Mouse (Mus musculus): ENCODE measurements at regions not wholly inside any gene's neighbourhood (a gene's known extent, or its start where the extent isn't known, plus 50 kb on each side); places are given as distances from the start of the nearest gene placed in this dataset.

DNA sequence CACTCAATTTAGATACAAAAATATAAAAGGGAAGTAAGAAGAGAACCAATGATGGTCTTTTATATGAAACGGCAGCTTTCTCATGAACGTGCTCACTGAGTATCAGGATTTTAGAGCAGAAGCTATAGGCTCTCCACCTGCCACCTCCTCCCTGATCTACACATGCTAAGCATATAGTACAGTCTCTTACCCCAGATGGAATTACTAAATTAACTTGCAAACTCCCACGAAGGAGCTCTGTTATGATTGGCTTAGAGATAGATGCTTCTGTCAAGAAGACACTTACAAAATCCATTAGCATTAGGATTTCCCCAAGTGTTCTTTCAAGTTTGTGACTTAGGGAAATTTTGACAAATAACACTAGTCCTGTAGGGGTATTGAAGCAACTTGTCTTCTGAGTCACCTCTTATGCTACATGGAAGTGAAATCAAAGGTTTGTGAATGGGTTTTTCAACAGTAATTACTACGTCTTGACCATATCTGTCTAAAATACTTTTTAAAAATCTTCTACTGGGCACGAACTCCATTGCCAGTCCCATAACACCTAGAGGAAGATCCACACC lies 60.6 kb downstream of the Crygs start:
- DNase-seq (ENCODE audit: low spot score) (no peak), ATAC-seq (ENCODE audit: insufficient number of reproducible peaks, low FRiP score, low TSS enrichment, low read depth) (no peak)
- 89% methylated on average over 5 of the region's 5 CpGs for WGBS
- Histone ChIP-seq H3K4me2 (ENCODE audit: low read depth, severe bottlenecking) (no peak overlapping the region), H3K9ac (ENCODE audit: low read length) (no peak overlapping the region), H3K4me3 (ENCODE audit: low read depth, low read length) (no peak overlapping the region), H3K27ac (replicated peaks; ENCODE audit: low read depth, low read length) (no peak overlapping the region), H3K9me3 (ENCODE audit: control insufficient read depth, low read length) (no peaks in the 10 kb centered on the region), H3K27me3 (ENCODE audit: control insufficient read depth, insufficient read depth, low read length) (no peaks in the 10 kb centered on the region), H3K4me1 (ENCODE audit: control insufficient read depth, insufficient read depth, low read length) (no peaks in the 10 kb centered on the region), H3K36me3 (ENCODE audit: control insufficient read depth, insufficient read depth, low read length) (no peaks in the 10 kb centered on the region)

DNA sequence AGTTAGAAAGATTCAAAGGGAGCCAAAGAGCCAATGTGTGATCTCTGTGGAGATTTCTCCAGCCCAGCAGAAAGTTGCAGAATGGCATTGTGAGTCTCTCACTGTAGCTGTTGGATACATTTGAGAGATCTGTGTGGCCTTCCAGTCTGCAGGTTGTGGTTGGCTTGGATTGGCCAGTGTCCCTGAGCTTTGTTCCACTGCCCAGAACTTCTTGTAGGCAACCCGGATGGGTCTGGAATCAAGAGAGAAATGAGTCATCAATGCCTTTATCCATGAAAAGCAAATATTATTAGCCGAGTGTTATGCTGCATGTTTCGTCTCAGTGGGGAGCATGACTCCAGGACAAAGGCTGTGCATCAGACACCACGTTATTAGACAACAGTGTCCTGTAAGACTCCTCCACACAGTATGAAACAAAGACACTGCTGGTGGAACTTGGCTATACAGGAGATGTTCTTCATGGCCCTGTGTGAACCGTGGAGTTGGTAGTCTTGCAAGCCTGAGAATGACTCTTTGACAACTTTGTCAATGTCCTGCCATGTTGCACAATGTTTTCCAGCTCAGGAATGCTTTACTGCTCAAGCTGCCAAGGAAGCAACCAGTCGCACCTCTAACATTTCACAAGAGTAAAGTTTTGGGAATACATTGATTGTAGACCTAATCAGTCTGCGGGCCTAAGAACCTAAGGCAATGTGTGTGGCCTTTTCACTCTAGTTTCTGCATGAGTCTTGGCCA lies 67.1 kb downstream of the Crygs start:
- Histone ChIP-seq H3K27me3 (ENCODE audit: control insufficient read depth, insufficient read depth, low read length) (no peaks in the 10 kb centered on the region), H3K4me3 (ENCODE audit: low read depth, low read length) (no peak overlapping the region), H3K4me2 (ENCODE audit: low read depth, severe bottlenecking) (no peak overlapping the region), H3K27ac (replicated peaks; ENCODE audit: low read depth, low read length) (no peak overlapping the region), H3K4me1 (ENCODE audit: control insufficient read depth, insufficient read depth, low read length) (no peaks in the 10 kb centered on the region), H3K9ac (ENCODE audit: low read length) (no peak overlapping the region), H3K9me3 (ENCODE audit: control insufficient read depth, low read length) (no peaks in the 10 kb centered on the region), H3K36me3 (ENCODE audit: control insufficient read depth, insufficient read depth, low read length) (no peaks in the 10 kb centered on the region)
- DNase-seq (ENCODE audit: low spot score) = no peak
- ATAC-seq (ENCODE audit: insufficient number of reproducible peaks, low FRiP score, low TSS enrichment, low read depth) = no peak
- 91% methylated on average over 7 of the region's 7 CpGs for WGBS

DNA sequence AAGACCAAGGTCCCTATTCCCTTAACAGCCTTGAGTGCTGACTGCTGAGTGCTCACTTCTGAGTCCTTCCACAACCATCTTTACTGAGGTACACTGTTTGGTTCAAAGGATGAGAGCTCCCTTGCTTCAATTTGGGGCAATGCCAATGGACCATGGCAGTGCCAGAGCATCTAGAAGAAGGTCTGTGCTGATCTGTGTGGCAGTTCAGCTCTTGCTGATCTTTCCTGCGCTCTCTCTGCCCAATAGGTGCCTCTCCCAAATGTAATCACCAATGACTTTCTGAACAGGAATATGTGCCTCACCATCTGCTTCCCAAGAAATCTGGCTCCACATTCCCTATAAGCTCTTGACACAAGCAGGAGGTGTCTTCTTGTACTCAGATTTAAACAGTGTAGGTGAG lies 67.9 kb downstream of the Crygs start:
- ATAC-seq (ENCODE audit: insufficient number of reproducible peaks, low FRiP score, low TSS enrichment, low read depth) (no peak), DNase-seq (ENCODE audit: low spot score) (no peak)
- Histone ChIP-seq H3K4me1 (ENCODE audit: control insufficient read depth, insufficient read depth, low read length) (no peaks in the 10 kb centered on the region), H3K4me3 (ENCODE audit: low read depth, low read length) (no peak overlapping the region), H3K9ac (ENCODE audit: low read length) (no peak overlapping the region), H3K9me3 (ENCODE audit: control insufficient read depth, low read length) (no peaks in the 10 kb centered on the region), H3K36me3 (ENCODE audit: control insufficient read depth, insufficient read depth, low read length) (no peaks in the 10 kb centered on the region), H3K27me3 (ENCODE audit: control insufficient read depth, insufficient read depth, low read length) (no peaks in the 10 kb centered on the region), H3K4me2 (ENCODE audit: low read depth, severe bottlenecking) (no peak overlapping the region), H3K27ac (replicated peaks; ENCODE audit: low read depth, low read length) (no peak overlapping the region)
- WGBS = 91% methylated on average over 1 of the region's 1 CpGs

DNA sequence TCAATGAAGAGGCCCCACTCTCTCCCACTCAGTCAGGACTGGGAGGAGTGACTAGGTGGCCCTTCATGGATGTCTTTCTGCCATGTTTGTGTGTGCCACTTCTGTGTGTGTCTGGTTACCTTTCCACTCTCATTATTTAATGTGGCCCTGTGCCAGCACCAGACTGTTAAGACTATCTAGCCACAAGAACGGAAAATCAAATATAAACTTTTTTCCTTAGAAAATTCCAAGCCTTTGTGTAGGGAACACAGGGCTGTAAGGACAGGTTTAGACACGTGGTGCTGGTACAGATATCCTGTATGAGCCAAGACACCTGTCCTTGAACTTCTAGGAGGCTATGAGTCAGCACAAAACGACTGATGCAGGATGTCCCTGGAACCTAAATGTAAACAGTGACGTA lies 69.9 kb downstream of the Crygs start:
- DNase-seq (ENCODE audit: low spot score) (no peak), ATAC-seq (ENCODE audit: insufficient number of reproducible peaks, low FRiP score, low TSS enrichment, low read depth) (no peak)
- no peak overlapping the region for H3K4me2 ChIP-seq (ENCODE audit: low read depth, severe bottlenecking)
- WGBS = 76% methylated on average over 4 of the region's 4 CpGs
- H3K9ac ChIP-seq (ENCODE audit: low read length) = no peak overlapping the region
- no peak overlapping the region for H3K27ac ChIP-seq (replicated peaks; ENCODE audit: low read depth, low read length)
- no peaks in the 10 kb centered on the region for H3K27me3 ChIP-seq (ENCODE audit: control insufficient read depth, insufficient read depth, low read length)
- no peaks in the 10 kb centered on the region for H3K36me3 ChIP-seq (ENCODE audit: control insufficient read depth, insufficient read depth, low read length)
- H3K4me1 ChIP-seq (ENCODE audit: control insufficient read depth, insufficient read depth, low read length) = no peaks in the 10 kb centered on the region
- no peak overlapping the region for H3K4me3 ChIP-seq (ENCODE audit: low read depth, low read length)
- no peaks in the 10 kb centered on the region for H3K9me3 ChIP-seq (ENCODE audit: control insufficient read depth, low read length)

DNA sequence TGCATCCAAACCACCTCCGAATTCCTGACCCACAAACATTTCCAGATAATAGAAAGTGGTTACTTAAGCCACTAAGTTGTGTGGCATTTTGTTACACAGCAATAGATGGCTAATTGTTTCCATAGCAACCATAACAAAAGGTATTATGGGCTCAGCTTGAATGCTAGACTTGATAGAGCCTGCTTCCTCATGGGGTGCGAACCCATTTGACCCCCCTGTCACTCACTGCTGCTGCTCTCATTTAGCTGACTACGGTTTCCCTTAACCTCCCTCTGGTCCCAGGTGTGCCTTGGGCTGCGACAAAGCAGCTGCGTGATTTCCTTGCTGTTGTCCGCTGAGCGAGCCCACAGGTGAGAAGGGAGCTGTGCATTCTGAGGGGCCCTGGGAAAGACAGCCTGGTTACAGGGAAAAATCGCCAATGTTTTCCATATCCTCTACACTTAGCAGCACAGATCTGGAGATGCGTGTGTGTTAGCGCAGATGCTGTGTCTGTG lies 76.8 kb downstream of the Crygs start:
- WGBS = 61% methylated on average over 10 of the region's 10 CpGs
- H3K9ac ChIP-seq (ENCODE audit: low read length) = no peak overlapping the region
- H3K27me3 ChIP-seq (ENCODE audit: control insufficient read depth, insufficient read depth, low read length) = no peaks in the 10 kb centered on the region
- no peaks in the 10 kb centered on the region for H3K9me3 ChIP-seq (ENCODE audit: control insufficient read depth, low read length)
- H3K4me3 ChIP-seq (ENCODE audit: low read depth, low read length) = no peak overlapping the region
- ATAC-seq (ENCODE audit: insufficient number of reproducible peaks, low FRiP score, low TSS enrichment, low read depth) (no peak), DNase-seq (ENCODE audit: low spot score) (no peak)
- no peaks in the 10 kb centered on the region for H3K36me3 ChIP-seq (ENCODE audit: control insufficient read depth, insufficient read depth, low read length)
- H3K27ac ChIP-seq (replicated peaks; ENCODE audit: low read depth, low read length) = no peak overlapping the region
- no peak overlapping the region for H3K4me2 ChIP-seq (ENCODE audit: low read depth, severe bottlenecking)
- no peaks in the 10 kb centered on the region for H3K4me1 ChIP-seq (ENCODE audit: control insufficient read depth, insufficient read depth, low read length)

DNA sequence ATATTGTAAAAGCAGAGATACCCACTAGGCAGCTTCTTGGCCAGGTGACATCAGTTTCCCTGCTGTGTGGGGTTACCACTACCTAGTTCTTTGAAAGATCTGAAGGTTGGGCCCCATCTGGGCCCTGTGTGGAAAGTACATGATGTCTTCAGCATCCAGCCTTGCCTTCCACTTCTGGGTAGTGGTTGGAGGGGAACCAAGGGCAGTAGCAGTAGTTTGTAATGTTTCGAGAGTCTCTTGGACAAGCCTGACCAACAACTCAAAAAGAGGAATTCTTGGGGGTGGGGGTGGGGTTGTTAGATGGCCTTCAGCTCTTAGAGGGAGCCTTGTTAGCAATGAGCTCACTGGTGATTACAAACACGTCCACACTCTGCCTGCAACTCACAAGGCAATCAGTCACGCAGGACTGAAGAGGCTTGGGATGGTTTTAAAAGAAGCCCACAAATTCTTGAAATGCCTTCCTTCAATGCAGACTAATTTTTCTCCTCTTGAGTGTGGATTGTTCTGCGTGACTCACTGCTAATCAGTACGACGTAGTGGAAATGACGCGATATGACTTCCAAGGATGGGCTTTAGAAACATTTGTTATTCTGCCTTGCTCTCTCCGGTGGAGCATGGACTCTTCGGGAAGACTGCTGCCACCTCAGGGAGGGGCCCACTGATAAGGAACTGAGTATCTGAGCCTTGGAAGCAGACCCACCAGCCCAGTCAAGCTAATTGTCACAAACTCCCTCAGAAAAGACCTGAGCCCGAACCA lies 76.9 kb upstream of the Dgkg start:
- H3K27ac ChIP-seq (replicated peaks; ENCODE audit: low read depth, low read length) = no peak overlapping the region
- ATAC-seq (ENCODE audit: insufficient number of reproducible peaks, low FRiP score, low TSS enrichment, low read depth) (no peak), DNase-seq (ENCODE audit: low spot score) (no peak)
- no peaks in the 10 kb centered on the region for H3K27me3 ChIP-seq (ENCODE audit: control insufficient read depth, insufficient read depth, low read length)
- no peaks in the 10 kb centered on the region for H3K9me3 ChIP-seq (ENCODE audit: control insufficient read depth, low read length)
- H3K4me3 ChIP-seq (ENCODE audit: low read depth, low read length) = no peak overlapping the region
- H3K36me3 ChIP-seq (ENCODE audit: control insufficient read depth, insufficient read depth, low read length) = no peaks in the 10 kb centered on the region
- H3K4me2 ChIP-seq (ENCODE audit: low read depth, severe bottlenecking) = no peak overlapping the region
- WGBS = 62% methylated on average over 11 of the region's 11 CpGs
- no peak overlapping the region for H3K9ac ChIP-seq (ENCODE audit: low read length)
- no peaks in the 10 kb centered on the region for H3K4me1 ChIP-seq (ENCODE audit: control insufficient read depth, insufficient read depth, low read length)

DNA sequence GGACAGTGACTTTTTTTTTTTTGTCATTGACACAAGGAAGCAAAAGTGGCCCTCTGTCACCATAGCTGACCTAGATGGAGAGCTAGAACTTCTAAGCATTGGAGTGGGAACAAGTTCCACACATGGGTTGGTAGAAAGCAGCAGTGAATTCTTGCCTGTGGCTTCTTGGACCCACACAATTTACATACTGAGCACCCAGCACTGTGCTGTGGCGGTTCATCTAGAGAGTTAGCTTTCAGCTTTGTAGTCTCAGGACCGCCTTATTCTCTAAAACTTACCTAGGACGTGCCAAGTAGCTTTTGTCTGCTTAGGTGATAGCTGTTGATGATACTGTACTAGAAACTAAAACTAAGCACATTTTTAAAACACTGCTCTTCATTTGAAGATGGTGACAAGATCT lies 72.1 kb upstream of the Dgkg start:
- no peaks in the 10 kb centered on the region for H3K9me3 ChIP-seq (ENCODE audit: control insufficient read depth, low read length)
- H3K27ac ChIP-seq (replicated peaks; ENCODE audit: low read depth, low read length) = no peak overlapping the region
- ATAC-seq (ENCODE audit: insufficient number of reproducible peaks, low FRiP score, low TSS enrichment, low read depth) (no peak), DNase-seq (ENCODE audit: low spot score) (no peak)
- no peak overlapping the region for H3K4me3 ChIP-seq (ENCODE audit: low read depth, low read length)
- no peaks in the 10 kb centered on the region for H3K4me1 ChIP-seq (ENCODE audit: control insufficient read depth, insufficient read depth, low read length)
- H3K36me3 ChIP-seq (ENCODE audit: control insufficient read depth, insufficient read depth, low read length) = no peaks in the 10 kb centered on the region
- 84% methylated on average over 3 of the region's 3 CpGs for WGBS
- H3K9ac ChIP-seq (ENCODE audit: low read length) = no peak overlapping the region
- H3K27me3 ChIP-seq (ENCODE audit: control insufficient read depth, insufficient read depth, low read length) = no peaks in the 10 kb centered on the region
- no peak overlapping the region for H3K4me2 ChIP-seq (ENCODE audit: low read depth, severe bottlenecking)

DNA sequence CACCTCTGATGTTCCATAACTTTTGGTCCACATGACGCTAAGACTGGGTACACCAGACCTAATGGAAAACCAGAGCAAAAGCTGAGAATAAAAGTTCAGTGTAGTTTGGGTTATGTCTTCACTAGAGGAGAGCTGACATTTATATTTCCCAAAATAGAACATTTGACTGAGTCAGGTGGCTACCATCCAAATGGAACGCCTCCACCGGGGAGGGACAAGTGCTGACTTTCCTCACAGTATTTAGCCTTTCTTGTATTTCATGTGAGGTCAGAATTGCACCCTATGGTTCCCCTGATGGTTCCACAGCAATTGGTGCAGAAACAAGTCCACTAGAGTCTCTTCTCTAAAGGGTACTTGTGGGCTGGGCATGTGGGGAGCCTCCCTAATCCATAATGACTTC lies 68.2 kb upstream of the Dgkg start:
- H3K4me1 ChIP-seq (ENCODE audit: control insufficient read depth, insufficient read depth, low read length) = no peaks in the 10 kb centered on the region
- DNase-seq (ENCODE audit: low spot score) (no peak), ATAC-seq (ENCODE audit: insufficient number of reproducible peaks, low FRiP score, low TSS enrichment, low read depth) (no peak)
- H3K27me3 ChIP-seq (ENCODE audit: control insufficient read depth, insufficient read depth, low read length) = no peaks in the 10 kb centered on the region
- H3K9ac ChIP-seq (ENCODE audit: low read length) = no peak overlapping the region
- 97% methylated on average over 3 of the region's 3 CpGs for WGBS
- no peak overlapping the region for H3K4me2 ChIP-seq (ENCODE audit: low read depth, severe bottlenecking)
- H3K36me3 ChIP-seq (ENCODE audit: control insufficient read depth, insufficient read depth, low read length) = no peaks in the 10 kb centered on the region
- H3K9me3 ChIP-seq (ENCODE audit: control insufficient read depth, low read length) = no peaks in the 10 kb centered on the region
- H3K4me3 ChIP-seq (ENCODE audit: low read depth, low read length) = no peak overlapping the region
- no peak overlapping the region for H3K27ac ChIP-seq (replicated peaks; ENCODE audit: low read depth, low read length)

Data from limb, embryonic 11.5 days (tissue).